Mouse (Mus musculus) kidney, adult 2 months (tissue): ENCODE measurements around the gene Olfr644.

Source experiments
- CTCF ChIP-seq: fragments of 200-500 bp; conservative IDR thresholded peaks from 2 replicates; pipeline ENCODE4 v1.5.1; 2011; ENCODE audit warnings: low read depth, mild to moderate bottlenecking, control low read depth, low read length, moderate library complexity, mixed read lengths; ENCODE audit not compliant: insufficient read depth, insufficient read length
- POLR2A ChIP-seq: fragments of 200-500 bp; IDR thresholded peaks from one replicate; pipeline ENCODE4 v1.6.1; 2011; ENCODE audit warnings: low read depth, low read length, control low read depth

DNA sequence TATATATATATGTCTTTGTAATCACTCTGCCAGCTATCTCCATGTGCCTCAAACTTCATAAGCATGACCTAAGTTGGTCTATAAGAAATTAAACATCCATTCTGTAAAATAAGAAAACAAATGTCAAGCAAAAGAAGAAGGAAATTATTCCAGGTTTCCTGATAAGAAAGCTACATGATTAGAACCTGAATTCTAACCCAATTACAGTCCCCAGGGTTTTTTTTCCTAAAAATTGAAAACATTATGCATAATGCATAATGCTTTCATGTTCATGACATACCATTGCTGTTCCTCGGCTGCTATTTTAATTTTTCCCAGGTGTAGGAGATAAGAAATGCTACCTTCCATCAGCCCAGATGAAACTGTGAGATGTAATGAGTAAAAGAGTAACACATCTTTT lies 13.7 kb upstream of the Olfr644 start, which contains the start of gene Olfr645:
- TF ChIP-seq CTCF (no peak), POLR2A (no peak)
